Mouse (Mus musculus): ENCODE results near the gene Fhl2. TPM values are rescaled to one million over a fixed set of nuclear protein-coding genes. Genes with fewer than 3 reads are reported as not detected.

Fhl2 gene
- total RNA-seq (2017), result 2.3 TPM in 1 of 2 replicates, not detected in the other

- ATAC-seq (replicated peaks in 1 of 2; ENCODE audit: insufficient read depth in 1 of 2, low FRiP score in 2 of 2, low TSS enrichment in 1 of 2, low read depth in 1 of 2, poor library complexity in 2 of 2, severe bottlenecking in 2 of 2), result no peak
These were observed at the start of gene Fhl2 for GRCm38 (mm10) chr1:43196661-43197241. TSS of gene Fhl2 (minus strand) at chr1:43196984.

- no peak for ATAC-seq (replicated peaks in 1 of 2; ENCODE audit: insufficient read depth in 1 of 2, low FRiP score in 2 of 2, low TSS enrichment in 1 of 2, low read depth in 1 of 2, poor library complexity in 2 of 2, severe bottlenecking in 2 of 2)
These were observed 48.2 kb upstream of the Fhl2 start for GRCm38 (mm10) chr1:43245014-43245413.

GRCm38 (mm10) chr1:43241208-43241607 is 44.4 kb upstream of the Fhl2 start:
- ATAC-seq (replicated peaks in 1 of 2; ENCODE audit: insufficient read depth in 1 of 2, low FRiP score in 2 of 2, low TSS enrichment in 1 of 2, low read depth in 1 of 2, poor library complexity in 2 of 2, severe bottlenecking in 2 of 2), result peak; percentile 80 to 90

DNA sequence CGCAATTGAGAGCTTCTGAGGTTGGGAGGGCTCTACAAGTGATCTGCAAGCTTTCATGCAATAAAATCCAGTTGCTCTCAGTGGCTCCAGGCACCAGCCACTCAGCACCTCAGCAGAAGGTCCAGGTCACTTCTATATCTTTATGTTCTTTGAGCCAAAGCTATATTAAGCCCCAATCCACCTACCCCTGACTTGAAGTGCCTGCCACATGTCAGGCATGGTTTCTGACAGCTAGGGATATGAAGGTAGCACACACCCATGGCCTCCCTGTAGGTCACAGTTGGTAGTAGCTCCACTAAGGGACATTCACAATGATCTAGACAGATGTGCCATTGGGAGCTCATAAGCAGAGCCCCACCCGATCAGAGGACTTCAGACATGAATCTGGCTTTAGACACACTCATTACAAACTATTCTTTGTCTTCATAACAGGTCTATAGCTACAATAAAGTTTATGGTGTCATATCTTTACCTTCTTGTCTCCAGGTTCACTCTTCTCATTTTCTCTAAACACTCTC is 43.1 kb upstream of the Fhl2 start:
- ATAC-seq (replicated peaks in 1 of 2; ENCODE audit: insufficient read depth in 1 of 2, low FRiP score in 2 of 2, low TSS enrichment in 1 of 2, low read depth in 1 of 2, poor library complexity in 2 of 2, severe bottlenecking in 2 of 2), result no peak

DNA sequence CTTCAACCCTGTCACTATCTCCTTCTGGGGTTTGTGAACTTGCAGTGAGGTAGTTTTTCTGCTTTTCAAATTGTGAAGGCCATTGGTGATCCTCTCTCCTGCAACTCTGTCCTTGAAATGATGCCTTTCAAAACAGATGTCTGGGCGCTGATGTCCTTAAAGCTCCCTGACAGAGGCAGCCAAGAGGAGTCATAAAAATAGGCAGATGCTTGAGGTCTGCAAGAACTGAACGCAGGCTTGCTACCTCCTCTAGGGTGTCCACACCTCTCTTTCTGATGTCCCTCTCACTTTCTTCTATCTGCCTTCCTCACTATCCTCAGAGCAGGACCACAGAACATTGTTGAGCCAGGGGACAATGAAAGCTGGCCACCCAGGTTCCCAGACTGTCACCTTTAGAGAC is 41.7 kb upstream of the Fhl2 start:
- no peak for ATAC-seq (replicated peaks in 1 of 2; ENCODE audit: insufficient read depth in 1 of 2, low FRiP score in 2 of 2, low TSS enrichment in 1 of 2, low read depth in 1 of 2, poor library complexity in 2 of 2, severe bottlenecking in 2 of 2)

GRCm38 (mm10) chr1:43237360-43238235 is 40.8 kb upstream of the Fhl2 start:
- ATAC-seq (replicated peaks in 1 of 2; ENCODE audit: insufficient read depth in 1 of 2, low FRiP score in 2 of 2, low TSS enrichment in 1 of 2, low read depth in 1 of 2, poor library complexity in 2 of 2, severe bottlenecking in 2 of 2), result no peak

DNA sequence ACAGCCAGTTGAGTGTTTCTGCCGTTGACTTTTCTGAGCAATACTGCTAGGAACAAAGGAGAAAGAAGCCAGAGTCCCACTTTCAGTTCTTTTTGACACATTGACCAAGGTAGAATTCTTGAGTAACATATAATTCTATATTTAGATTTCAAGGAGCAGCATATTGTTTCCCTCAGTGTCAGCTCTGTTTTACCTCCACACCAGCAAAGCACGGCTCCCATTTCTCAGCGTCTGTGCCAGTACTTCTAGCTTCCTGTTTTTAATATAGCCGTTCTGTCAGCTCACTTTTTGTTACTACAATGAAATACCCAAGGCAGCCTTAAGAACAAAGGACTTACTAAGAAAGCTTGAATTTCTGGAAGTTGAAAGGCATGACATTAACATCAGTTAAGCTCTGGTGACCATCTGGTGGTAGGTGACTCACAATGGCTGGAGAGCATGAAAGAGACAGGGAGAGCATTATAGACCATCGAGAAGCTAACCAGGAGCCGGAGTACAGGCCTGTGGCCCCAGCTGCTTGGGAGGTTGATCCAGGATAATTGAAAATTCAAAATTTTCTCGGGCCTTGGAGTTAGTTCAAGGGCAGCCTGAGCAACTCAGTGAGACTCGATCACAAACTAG is 28.9 kb upstream of the Fhl2 start:
- ATAC-seq (replicated peaks in 1 of 2; ENCODE audit: insufficient read depth in 1 of 2, low FRiP score in 2 of 2, low TSS enrichment in 1 of 2, low read depth in 1 of 2, poor library complexity in 2 of 2, severe bottlenecking in 2 of 2), result peak in 1 of 2 experiments; percentile 75; a peak in 2 of 4 replicates

GRCm38 (mm10) chr1:43224943-43225342 is 28.2 kb upstream of the Fhl2 start:
- ATAC-seq (replicated peaks in 1 of 2; ENCODE audit: insufficient read depth in 1 of 2, low FRiP score in 2 of 2, low TSS enrichment in 1 of 2, low read depth in 1 of 2, poor library complexity in 2 of 2, severe bottlenecking in 2 of 2), result no peak

- peak; percentile 59 to 80 for ATAC-seq (replicated peaks in 1 of 2; ENCODE audit: insufficient read depth in 1 of 2, low FRiP score in 2 of 2, low TSS enrichment in 1 of 2, low read depth in 1 of 2, poor library complexity in 2 of 2, severe bottlenecking in 2 of 2)
These were observed 27.4 kb upstream of the Fhl2 start for GRCm38 (mm10) chr1:43224171-43224570.

GRCm38 (mm10) chr1:43223097-43223496 is 26.3 kb upstream of the Fhl2 start:
- ATAC-seq (replicated peaks in 1 of 2; ENCODE audit: insufficient read depth in 1 of 2, low FRiP score in 2 of 2, low TSS enrichment in 1 of 2, low read depth in 1 of 2, poor library complexity in 2 of 2, severe bottlenecking in 2 of 2), result no peak

- ATAC-seq (replicated peaks in 1 of 2; ENCODE audit: insufficient read depth in 1 of 2, low FRiP score in 2 of 2, low TSS enrichment in 1 of 2, low read depth in 1 of 2, poor library complexity in 2 of 2, severe bottlenecking in 2 of 2), result no peak
These were observed 21.4 kb upstream of the Fhl2 start for GRCm38 (mm10) chr1:43218016-43218680.

GRCm38 (mm10) chr1:43215601-43216000 is 18.8 kb upstream of the Fhl2 start:
- no peak for ATAC-seq (replicated peaks in 1 of 2; ENCODE audit: insufficient read depth in 1 of 2, low FRiP score in 2 of 2, low TSS enrichment in 1 of 2, low read depth in 1 of 2, poor library complexity in 2 of 2, severe bottlenecking in 2 of 2)

DNA sequence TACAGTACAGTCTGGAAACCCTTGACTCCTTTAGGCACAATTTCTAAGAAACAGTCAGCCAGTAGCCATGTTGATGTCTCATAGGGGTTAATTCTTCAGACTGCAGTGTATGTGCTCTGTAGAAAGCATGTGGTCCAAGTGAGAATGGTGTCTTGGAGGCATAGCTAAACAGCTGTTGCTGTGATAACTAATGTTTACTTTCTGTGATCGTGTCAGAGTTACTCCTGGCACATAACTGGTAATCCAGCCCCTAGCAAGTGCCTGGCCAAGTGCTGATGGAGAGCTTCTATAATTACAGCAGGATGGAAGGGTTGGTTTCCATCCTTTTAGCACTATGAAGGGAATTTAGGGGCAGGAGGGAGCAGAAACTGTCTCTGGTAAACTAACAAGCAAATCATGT is 14.5 kb upstream of the Fhl2 start:
- no peak for ATAC-seq (replicated peaks in 1 of 2; ENCODE audit: insufficient read depth in 1 of 2, low FRiP score in 2 of 2, low TSS enrichment in 1 of 2, low read depth in 1 of 2, poor library complexity in 2 of 2, severe bottlenecking in 2 of 2)

GRCm38 (mm10) chr1:43210285-43210684 is 13.5 kb upstream of the Fhl2 start:
- no peak for ATAC-seq (replicated peaks in 1 of 2; ENCODE audit: insufficient read depth in 1 of 2, low FRiP score in 2 of 2, low TSS enrichment in 1 of 2, low read depth in 1 of 2, poor library complexity in 2 of 2, severe bottlenecking in 2 of 2)

- no peak for ATAC-seq (replicated peaks in 1 of 2; ENCODE audit: insufficient read depth in 1 of 2, low FRiP score in 2 of 2, low TSS enrichment in 1 of 2, low read depth in 1 of 2, poor library complexity in 2 of 2, severe bottlenecking in 2 of 2)
These were observed 10.4 kb upstream of the Fhl2 start for GRCm38 (mm10) chr1:43207147-43207546.

DNA sequence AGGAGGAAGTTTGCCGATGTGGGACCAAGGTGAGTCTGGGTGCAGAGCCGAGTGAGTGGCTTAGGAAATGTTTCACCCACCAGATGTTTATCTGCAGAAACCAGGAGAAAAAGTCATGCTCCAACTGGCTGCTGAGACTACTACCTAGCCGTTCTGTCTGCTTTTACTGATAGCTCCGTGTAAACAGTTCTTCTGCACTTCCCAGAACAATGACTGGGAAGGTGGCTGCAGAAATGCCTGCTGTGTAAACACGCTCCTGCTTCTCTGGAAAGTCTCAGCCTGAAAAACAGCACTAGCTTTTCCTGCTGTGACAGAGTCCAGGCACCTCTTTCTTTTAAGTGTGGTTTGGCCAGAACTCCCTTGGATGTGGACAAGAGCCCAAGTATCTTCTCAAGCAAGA is 6.5 kb upstream of the Fhl2 start:
- no peak for ATAC-seq (replicated peaks in 1 of 2; ENCODE audit: insufficient read depth in 1 of 2, low FRiP score in 2 of 2, low TSS enrichment in 1 of 2, low read depth in 1 of 2, poor library complexity in 2 of 2, severe bottlenecking in 2 of 2)

- no peak for ATAC-seq (replicated peaks in 1 of 2; ENCODE audit: insufficient read depth in 1 of 2, low FRiP score in 2 of 2, low TSS enrichment in 1 of 2, low read depth in 1 of 2, poor library complexity in 2 of 2, severe bottlenecking in 2 of 2)
These were observed 5.4 kb upstream of the Fhl2 start for GRCm38 (mm10) chr1:43202226-43202625.

- no peak for ATAC-seq (replicated peaks in 1 of 2; ENCODE audit: insufficient read depth in 1 of 2, low FRiP score in 2 of 2, low TSS enrichment in 1 of 2, low read depth in 1 of 2, poor library complexity in 2 of 2, severe bottlenecking in 2 of 2)
These were observed 5.0 kb upstream of the Fhl2 start for GRCm38 (mm10) chr1:43201796-43202195.
